Mouse (Mus musculus) left cerebral cortex, postnatal 36 days (tissue): ENCODE results near the gene Dpf1. TPM values are rescaled to one million over a fixed set of nuclear protein-coding genes. Genes with fewer than 3 reads are reported as not detected.

Source experiments
- DNase-seq, 2 experiments: peaks; one replicate each; pipeline ENCODE4 v3.0.0; 2021 to 2022; ENCODE audit warnings: low spot score in 2 of 2, mixed read lengths in 1 of 2
- intact Hi-C: fragments of 180-260 bp; cut with DNase I; formaldehyde crosslinking; loops from one replicate; pipeline ENCODE4 v1.15.1; 2025
- total RNA-seq, 2 experiments: library from RNA; stranded (reverse); gene quantifications; 2 replicates each; pipeline ENCODE4 v1.2.3; 2021

Dpf1 gene
- total RNA-seq, 2 experiments from 2014 or later, result 86.6 to 117 TPM

GRCm38 (mm10) chr7:29335841-29336671 lies 32.3 kb downstream of the Dpf1 start:
- intact Hi-C loops, result no loop called here
- DNase-seq, result no peak

DNA sequence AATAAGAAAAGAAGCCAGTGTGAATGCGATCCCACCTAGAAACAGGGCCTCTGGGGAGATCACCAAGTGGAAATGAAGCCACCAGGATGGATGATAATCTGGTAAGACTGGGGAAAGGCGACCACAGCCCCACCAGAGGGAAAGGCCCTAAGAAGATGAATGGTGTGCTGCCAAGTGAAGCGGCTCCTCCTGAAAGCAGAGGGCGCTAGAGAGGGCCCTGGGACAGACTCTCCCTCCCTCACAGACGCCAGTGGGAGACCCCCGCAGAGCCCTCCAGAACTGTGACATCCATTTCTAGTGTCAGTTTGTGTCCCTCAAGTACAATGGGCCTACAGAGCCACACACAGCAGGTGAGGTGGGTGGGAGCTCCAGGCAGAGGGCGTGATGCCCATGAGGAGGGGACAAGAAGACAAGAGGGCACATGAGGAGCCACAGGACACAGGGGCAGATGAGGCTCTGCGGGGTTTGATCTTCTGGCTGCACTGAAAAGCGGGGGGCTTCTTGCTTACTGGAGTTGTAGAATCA lies 33.1 kb downstream of the Dpf1 start:
- intact Hi-C loops, result no loop called here
- DNase-seq, result no peak

GRCm38 (mm10) chr7:29337766-29338165 lies 34.0 kb downstream of the Dpf1 start:
- intact Hi-C loops, result no loop called here
- no peak for DNase-seq

GRCm38 (mm10) chr7:29338351-29338919 lies 34.7 kb downstream of the Dpf1 start:
- DNase-seq, result no peak
- intact Hi-C loops, result no loop called here

- DNase-seq, result no peak
- intact Hi-C loops, result no loop called here
Observed at GRCm38 (mm10) chr7:29338984-29339679, 35.4 kb downstream of the Dpf1 start.

GRCm38 (mm10) chr7:29340247-29340646 lies 36.5 kb downstream of the Dpf1 start:
- DNase-seq, result no peak
- intact Hi-C loops, result no loop called here

- DNase-seq, result no peak
- intact Hi-C loops, result no loop called here
Observed at GRCm38 (mm10) chr7:29340838-29341237, 37.1 kb downstream of the Dpf1 start.

DNA sequence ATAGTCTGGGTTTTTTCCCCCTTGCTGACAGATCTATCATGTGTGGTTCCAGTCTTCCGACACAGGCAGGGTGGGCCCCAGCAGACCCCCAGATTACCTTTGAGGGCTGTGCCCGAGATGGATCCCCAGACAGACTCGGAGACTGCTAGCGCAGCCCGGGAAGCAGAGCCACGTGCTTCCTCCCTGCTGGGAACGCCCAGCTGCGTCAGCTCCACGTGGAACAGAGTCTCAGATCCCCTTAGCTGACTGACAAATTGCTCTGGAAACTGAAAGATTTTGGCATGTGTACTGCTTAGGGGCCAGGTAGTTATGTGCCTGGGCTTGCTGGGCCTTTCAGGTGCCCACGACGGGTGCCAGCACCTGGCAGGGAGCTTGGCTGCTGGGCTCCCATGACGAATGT lies 38.0 kb downstream of the Dpf1 start:
- intact Hi-C loops, result no loop called here
- no peak for DNase-seq

- intact Hi-C loops, result no loop called here
- no peak for DNase-seq
Observed at GRCm38 (mm10) chr7:29342489-29343092, 38.8 kb downstream of the Dpf1 start.

- intact Hi-C loops, result no loop called here
- DNase-seq, result no peak
Observed at GRCm38 (mm10) chr7:29343746-29344145, 40.0 kb downstream of the Dpf1 start.

DNA sequence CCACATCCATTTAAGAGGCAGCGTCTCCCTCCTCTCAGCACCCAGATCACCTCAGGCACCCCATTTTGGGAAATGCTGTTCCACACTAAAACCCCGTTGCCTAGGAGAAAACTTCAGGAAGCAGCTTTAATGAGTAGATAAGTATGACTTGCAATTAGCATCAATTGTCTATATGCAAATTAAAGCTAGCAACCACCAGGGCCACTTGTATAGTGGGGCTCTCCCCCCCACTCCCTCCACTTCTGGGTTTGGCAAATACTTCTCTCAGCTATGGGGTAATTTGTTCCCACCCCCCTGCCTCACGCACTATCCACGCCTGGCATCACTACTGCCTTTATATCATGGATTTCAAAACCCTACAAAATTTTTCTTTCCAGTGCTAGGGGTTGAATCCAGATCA lies 41.8 kb downstream of the Dpf1 start:
- intact Hi-C loops, result loop anchor here (1.0 to 5.0 kb wide), 2 partner anchors 29 to 38 kb away; no protein-coding TSS in a partner anchor
- no peak for DNase-seq

DNA sequence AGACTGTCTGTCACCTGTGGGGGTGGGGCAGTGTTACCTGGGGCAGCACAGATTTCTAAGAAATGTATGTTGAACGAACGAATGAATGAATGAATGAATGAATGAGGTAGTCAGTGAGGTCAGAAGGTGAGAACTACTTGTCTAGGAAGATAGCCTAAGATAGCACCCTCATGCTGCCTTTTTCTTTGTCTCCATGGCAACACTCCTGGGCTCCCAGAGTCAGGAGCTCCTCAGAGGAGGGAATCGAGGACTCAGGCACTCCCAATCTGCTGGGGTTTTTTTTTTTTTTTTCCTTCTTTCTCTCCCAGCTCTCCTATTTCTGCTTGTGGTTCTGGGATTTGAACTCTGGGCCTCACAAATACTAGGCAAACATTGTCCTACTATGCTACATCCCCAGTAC lies 42.5 kb downstream of the Dpf1 start:
- DNase-seq, result no peak
- intact Hi-C loops, result loop anchor here (5.0 kb wide), 1 partner anchor 39 kb away; no protein-coding TSS in a partner anchor

- intact Hi-C loops, result no loop called here
- DNase-seq, result no peak
Observed at GRCm38 (mm10) chr7:29350489-29350888, 46.7 kb downstream of the Dpf1 start.

GRCm38 (mm10) chr7:29352246-29352645 lies 48.5 kb downstream of the Dpf1 start:
- intact Hi-C loops, result no loop called here
- no peak for DNase-seq

DNA sequence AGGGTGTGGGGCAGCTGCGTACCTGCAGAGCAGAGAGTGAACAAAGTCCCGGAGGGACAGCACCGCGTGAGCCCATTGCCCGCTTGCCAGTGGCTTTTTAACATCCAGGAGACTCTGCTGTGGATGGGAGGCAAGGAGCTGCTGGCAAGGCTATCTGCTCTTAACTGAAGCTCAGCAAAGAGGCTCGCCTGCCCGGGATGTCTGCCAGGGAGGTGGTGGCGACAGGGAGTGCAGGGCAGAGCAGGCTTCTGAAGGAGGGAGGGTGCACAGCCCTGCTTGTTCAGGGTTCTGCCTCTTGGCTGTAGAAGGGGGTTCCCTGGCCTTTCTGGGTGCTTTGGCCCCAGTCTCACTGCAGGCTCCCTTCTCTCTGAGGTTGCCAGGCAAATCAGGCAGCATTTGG lies 50.4 kb downstream of the Dpf1 start:
- intact Hi-C loops, result no loop called here

DNA sequence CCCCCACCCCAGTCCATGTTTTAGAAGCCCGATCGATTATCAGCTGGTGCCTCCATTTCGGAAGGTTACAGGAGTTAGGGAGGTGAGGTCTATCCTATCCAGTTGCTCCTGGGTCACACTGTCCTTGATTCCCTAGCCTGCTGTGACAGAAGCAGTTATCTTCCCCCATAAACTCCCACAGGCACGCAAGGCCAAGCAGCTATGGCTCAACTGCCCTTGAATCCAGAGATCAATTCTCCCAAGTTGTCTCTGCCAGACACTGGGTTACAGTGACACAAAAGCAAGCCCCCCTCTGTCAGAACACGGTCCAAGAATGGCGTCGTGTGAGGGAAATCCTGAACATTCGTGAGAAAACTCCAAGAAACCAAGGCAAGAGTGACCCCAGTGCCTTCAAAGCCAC lies 51.7 kb downstream of the Dpf1 start:
- intact Hi-C loops, result no loop called here
- DNase-seq, result no peak

More for the DNA sequence above, 50.4 kb downstream of the Dpf1 start:
- DNase-seq, result peak in 1 of 2 experiments; percentile 42

DNA sequence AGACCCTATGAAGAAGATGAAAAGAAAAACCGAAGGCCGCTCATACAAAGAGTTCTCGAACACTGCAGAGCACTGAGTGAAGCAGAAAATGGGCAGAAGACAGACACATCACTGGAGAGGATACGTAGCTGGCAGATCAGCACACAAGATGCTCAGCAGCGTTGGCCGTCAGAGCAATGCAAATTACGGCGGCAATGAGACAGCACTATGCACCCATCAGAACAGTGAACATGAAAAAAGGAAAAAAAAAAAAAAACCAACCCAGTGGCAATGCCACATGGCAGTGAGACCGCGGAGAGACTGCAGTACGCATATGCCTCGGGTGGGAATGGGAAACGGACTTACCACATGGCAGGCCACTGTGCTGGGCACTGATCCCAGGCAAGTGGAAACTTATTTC lies 57.7 kb downstream of the Dpf1 start:
- intact Hi-C loops, result loop anchor here (5.0 kb wide), 1 partner anchor 44 kb away; no protein-coding TSS in a partner anchor
- no peak for DNase-seq

DNA sequence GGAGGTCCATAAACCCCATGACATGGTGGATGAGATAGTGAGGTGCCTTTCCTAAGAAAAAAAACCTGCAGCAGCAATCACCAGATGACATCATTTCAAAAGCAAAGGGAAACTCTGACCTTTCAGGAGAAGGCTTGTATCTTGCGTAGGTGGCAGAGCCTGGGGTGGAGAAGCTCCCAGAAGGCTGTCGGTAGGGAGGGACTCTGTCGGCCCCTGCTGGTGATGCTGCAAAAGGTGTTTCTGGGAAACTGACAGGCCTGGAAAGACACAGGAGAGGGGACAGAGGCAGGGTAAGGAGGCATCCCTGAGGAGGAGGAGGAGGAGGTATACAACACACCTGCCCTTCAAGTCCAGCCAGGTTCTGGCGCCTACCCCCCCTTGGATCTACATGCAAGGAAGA lies 60.3 kb downstream of the Dpf1 start:
- intact Hi-C loops, result loop anchor here (5.0 kb wide), 1 partner anchor 47 kb away; no protein-coding TSS in a partner anchor
- DNase-seq, result peak; percentile 56 to 58

DNA sequence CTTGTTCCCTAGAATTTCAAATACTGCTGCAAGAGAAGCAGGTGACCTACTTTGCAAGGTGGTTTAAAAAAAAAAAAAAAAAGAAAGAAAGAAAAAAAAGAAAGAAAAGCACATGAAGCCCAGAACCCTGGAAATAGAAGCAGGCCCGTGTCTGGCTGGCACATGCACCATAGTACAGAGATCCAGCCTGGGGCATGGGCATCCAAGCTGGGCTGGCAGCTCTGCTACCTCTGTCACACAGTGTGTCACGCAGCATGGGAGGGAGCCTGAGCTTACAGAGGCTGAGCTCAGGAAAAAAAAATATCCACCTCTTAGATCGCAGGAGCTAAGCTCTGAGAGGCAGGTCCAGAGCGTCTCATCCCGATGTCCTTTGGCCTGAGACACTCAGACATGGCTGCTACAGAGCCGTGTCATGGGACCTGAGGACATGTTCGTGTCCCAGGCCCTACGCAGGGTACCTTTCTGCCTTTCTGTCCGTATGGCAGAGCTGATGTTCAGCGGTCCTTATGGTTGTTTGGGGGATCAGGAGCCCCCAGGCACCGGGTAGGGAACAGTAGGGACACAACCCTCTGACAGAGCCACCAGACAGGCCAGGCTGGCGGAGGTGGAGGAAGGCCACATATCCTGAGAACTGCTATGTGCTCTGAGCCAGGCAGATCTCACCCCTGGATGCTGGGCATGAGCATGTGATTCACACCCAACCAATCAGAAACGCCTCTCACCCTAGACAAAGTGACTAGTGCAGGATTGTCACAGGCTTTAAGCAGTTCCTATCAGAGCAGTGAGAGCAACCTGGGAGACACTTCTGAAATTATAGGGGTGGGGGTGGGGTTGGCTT lies 63.6 kb downstream of the Dpf1 start:
- DNase-seq, result peak; percentile 45 to 49
- intact Hi-C loops, result no loop called here
